Mouse (Mus musculus) hindbrain, postnatal 0 days (tissue): ENCODE measurements at regions not wholly inside any gene's neighbourhood (a gene's known extent, or its start where the extent isn't known, plus 50 kb on each side); places are given as distances from the start of the nearest gene placed in this dataset.
"Not testable (repeated sequence)": the region's sequence is repeated elsewhere in the genome, so short reads cannot be mapped to it uniquely, and the experiment has no call there.

ENCODE experiments used
- ATAC-seq: fragments of 200-750 bp; cut with Nextera tagmentation; 2 replicates; pipeline ENCODE4 v1.8.0; 2017; ENCODE audit warnings: mild to moderate bottlenecking, moderate TSS enrichment, moderate library complexity
- DNase-seq: peaks from one replicate; pipeline ENCODE4 v3.0.0-alpha.2; 2015; ENCODE audit warnings: low spot score
- H3K27ac ChIP-seq: fragments of 300-500 bp; sonication (generic); 2 replicates; pipeline ENCODE4 v1.5.1; 2014; ENCODE audit warnings: mild to moderate bottlenecking
- H3K27me3 ChIP-seq: fragments of 300-500 bp; sonication (generic); 2 replicates; pipeline ENCODE4 v1.6.1; 2014; ENCODE audit warnings: low read length, mixed read lengths; ENCODE audit not compliant: insufficient read depth
- H3K36me3 ChIP-seq: fragments of 300-500 bp; sonication (generic); 2 replicates; pipeline ENCODE4 v1.6.1; 2014; ENCODE audit warnings: low read length, mixed read lengths; ENCODE audit not compliant: insufficient read depth
- H3K4me1 ChIP-seq: fragments of 300-500 bp; sonication (generic); 2 replicates; pipeline ENCODE4 v1.6.1; 2014; ENCODE audit warnings: antibody characterized with exemption, low read length, mixed read lengths; ENCODE audit not compliant: insufficient read depth
- H3K4me2 ChIP-seq: fragments of 300-500 bp; sonication (generic); 2 replicates; pipeline ENCODE4 v1.6.1; 2014; ENCODE audit warnings: low read depth, mild to moderate bottlenecking, low read length, moderate library complexity, mixed read lengths
- H3K4me3 ChIP-seq: fragments of 300-500 bp; sonication (generic); 2 replicates; pipeline ENCODE4 v1.5.1; 2014; ENCODE audit warnings: low read length
- H3K9ac ChIP-seq: fragments of 300-500 bp; sonication (generic); replicated peaks from 2 replicates; pipeline ENCODE4 v1.6.1; 2014; ENCODE audit warnings: mild to moderate bottlenecking, low read length, moderate library complexity, mixed read lengths
- H3K9me3 ChIP-seq: fragments of 300-500 bp; sonication (generic); 2 replicates; pipeline ENCODE4 v1.6.1; 2016; ENCODE audit warnings: low read length, mixed read lengths
- CTCF ChIP-seq: IDR thresholded peaks from 2 replicates; pipeline ENCODE4 v1.5.1; 2016; ENCODE audit warnings: antibody characterized with exemption, control low read depth, low read depth
- WGBS: fragments of 180-500 bp; shearing (Covaris S2); extraction: QIAGEN DNeasy Blood & Tissue Kit; methylation state at CpG from one replicate; pipeline ENCODE4 v1.1.7; 2014; 5-methylcytosine and 5-hydroxymethylcytosine counted together

DNA sequence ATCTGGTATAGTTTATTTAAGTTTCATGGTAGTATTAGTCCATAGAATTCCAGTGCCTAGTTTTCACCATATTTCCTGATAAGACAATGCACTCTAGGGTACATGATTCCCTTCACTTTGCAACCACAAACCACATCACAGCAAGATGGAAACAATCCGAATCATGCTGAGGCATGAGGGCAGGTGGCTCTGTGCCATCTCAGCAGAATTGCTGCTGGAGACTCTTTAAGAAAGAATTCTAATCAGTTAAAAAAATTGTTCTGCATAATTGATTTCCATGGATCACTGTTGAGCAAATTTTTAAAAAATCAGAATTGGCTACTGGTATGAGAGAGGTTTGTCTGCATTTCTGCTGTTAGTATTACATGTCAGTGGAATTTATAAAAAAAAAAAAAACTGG is 1451.1 kb upstream of the Pcdh20 start:
- ATAC-seq (no peak), DNase-seq (no peak)
- 41% methylated on average over 1 of the region's 1 CpGs for WGBS
- Histone ChIP-seq H3K4me3 (no peak overlapping the region), H3K36me3 (no peaks in the 10 kb centered on the region), H3K27ac (no peak overlapping the region), H3K9me3 (no peaks in the 10 kb centered on the region), H3K4me1 (no peaks in the 10 kb centered on the region), H3K4me2 (no peak overlapping the region), H3K9ac (no peak overlapping the region), H3K27me3 (no peaks in the 10 kb centered on the region)
- no peak for TF ChIP-seq CTCF

DNA sequence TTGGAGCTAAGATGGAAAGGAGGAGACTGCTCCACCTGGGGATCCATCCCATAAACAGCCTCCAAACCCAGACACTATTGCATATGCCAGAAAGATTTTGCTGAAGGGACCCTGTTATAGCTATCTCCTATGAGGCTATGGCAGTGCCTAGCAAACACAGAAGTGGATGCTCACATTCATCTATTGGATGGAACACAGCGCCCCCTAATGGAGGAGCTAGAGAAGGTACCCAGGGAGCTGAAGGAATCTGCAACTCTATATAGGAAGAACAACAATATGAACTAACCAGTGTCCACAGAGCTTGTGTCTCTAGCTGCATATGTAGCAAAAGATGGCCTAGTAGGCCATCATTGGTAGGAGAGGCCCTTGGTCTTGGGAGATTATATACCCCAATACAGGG is 1449.4 kb upstream of the Pcdh20 start:
- H3K27ac ChIP-seq, H3K4me3 ChIP-seq, H3K4me1 ChIP-seq, ATAC-seq, H3K9me3 ChIP-seq, H3K9ac ChIP-seq, H3K27me3 ChIP-seq, DNase-seq, H3K36me3 ChIP-seq, H3K4me2 ChIP-seq: not testable (repeated sequence)
- WGBS, result 0% methylated on average over 1 of the region's 1 CpGs

DNA sequence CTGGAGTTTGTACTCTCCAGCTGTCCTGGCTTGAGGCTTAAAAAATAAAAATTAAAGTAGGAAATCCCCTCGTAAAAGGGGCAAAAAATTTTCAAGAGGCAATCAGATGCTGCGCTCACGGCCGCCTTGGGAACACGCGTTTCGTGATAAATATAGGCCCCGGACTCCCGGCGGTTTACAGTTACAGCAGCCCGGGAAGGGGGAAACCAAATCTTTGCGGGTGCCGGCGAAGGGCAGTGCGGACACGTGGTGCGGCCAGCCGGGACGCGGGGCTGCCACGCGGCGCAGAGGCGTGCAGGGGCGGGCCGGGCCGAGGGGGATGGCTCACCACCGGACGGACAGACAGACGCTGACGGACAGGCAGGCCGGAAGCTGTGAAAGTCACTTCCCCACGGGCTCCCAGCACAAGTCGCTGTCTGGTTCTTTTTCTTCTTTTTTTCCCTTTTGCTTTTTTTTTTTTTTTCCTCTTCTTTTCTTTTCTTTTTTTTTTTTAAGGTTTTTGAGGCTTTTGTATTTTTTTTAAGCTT is 1427.6 kb upstream of the Pcdh20 start:
- 96% methylated on average over 24 of the region's 34 CpGs for WGBS
- H3K9me3 ChIP-seq, H3K9ac ChIP-seq, H3K27me3 ChIP-seq, H3K4me1 ChIP-seq, H3K36me3 ChIP-seq, H3K27ac ChIP-seq, H3K4me2 ChIP-seq, DNase-seq, H3K4me3 ChIP-seq, ATAC-seq: not testable (repeated sequence)

DNA sequence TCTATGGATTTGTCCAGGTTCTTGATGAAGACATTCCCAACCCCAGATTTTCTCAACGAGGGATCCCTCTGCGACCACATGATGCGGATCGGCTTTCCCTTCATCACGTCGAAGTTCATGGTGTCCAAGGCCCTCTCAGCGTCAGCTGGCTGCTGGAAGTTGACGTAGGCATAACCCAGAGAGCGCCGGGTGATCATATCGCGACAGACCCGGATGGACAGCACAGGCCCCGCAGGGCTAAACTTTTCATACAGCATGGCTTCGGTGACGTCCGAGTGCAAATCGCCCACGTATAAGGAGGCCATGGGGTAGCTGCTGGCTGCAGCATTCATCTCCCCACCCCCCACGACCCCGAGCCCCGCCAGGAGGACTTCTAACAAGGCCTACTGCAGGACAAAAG is 1426.9 kb upstream of the Pcdh20 start:
- WGBS, result 94% methylated on average over 16 of the region's 22 CpGs
- H3K27ac ChIP-seq, ATAC-seq, H3K4me2 ChIP-seq, H3K4me1 ChIP-seq, H3K27me3 ChIP-seq, H3K4me3 ChIP-seq, H3K9ac ChIP-seq, DNase-seq, H3K36me3 ChIP-seq, H3K9me3 ChIP-seq: not testable (repeated sequence)

DNA sequence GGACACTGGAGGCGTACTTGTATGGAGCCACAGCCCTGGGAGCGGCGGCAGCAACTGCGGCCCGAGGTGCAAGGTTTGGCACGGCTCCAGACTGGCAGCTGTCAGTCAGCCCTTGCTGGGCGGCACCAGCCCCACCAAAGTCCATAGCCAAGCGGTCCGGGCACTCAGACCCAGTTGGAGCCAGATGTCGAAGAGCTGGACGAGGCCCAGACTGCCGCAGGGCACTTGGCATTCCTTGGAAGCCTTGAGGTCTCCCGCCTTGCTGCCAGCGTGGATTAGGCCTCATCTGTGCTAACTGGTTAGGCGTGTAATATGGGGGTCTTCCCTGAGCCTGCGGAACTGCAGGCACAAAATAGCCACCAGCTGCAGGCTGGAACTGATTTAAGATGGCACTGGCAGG is 1425.7 kb upstream of the Pcdh20 start:
- not testable (repeated sequence) for H3K4me2 ChIP-seq, H3K27ac ChIP-seq, H3K9ac ChIP-seq, H3K27me3 ChIP-seq, H3K9me3 ChIP-seq, H3K36me3 ChIP-seq, H3K4me3 ChIP-seq, H3K4me1 ChIP-seq
- WGBS, result 65% methylated on average over 16 of the region's 16 CpGs
- ATAC-seq (peak; percentile 70), DNase-seq (peak; percentile 56)
